In genomic region chr8:69715366-69715765, GRCm38 (mm10) we compare ENCODE assay signal across 9 mouse cellular contexts. TPM values are rescaled to one million over a fixed set of nuclear protein-coding genes. Genes with fewer than 3 reads are reported as not detected.
DNase-seq lines count a peak whose midpoint lies in the region; ATAC-seq and TF ChIP-seq lines count a peak whose summit lies in the region.
"Had no signal": no experiment of that assay in that cellular context is flagged by ENCODE, and none has a peak within 500 bp of the region (broad histone marks: within the 10 kb centered on the region; RNA-seq: fewer than 3 reads in every experiment).

No protein-coding gene starts in this region.

- ATAC-seq in forebrain, embryonic 12.5 days (ENCODE audit: low FRiP score), result no peak
- ATAC-seq in limb, embryonic 11.5 days (ENCODE audit: insufficient number of reproducible peaks, low FRiP score, low TSS enrichment, low read depth), result no peak
- no peak for ATAC-seq in neural tube, embryonic 15.5 days (ENCODE audit: low FRiP score)
- ATAC-seq in frontal cortex, adult (ENCODE audit: low TSS enrichment), result no peak

- WGBS in liver, adult 2 months, result 68% methylated on average over 6 of the region's 6 CpGs
- WGBS in forebrain, embryonic 12.5 days, result 88% methylated on average over 6 of the region's 6 CpGs
- 88% methylated on average over 6 of the region's 6 CpGs for WGBS in limb, embryonic 11.5 days
- WGBS in neural tube, embryonic 15.5 days, result 83% methylated on average over 6 of the region's 6 CpGs

- TF ChIP-seq CTCF in liver, adult 2 months (IDR thresholded peaks at IDR 0.05; ENCODE audit: low read depth, low read length), result no peak

- no peaks in the 10 kb centered on the region for H3K27me3 ChIP-seq in liver, adult 2 months (ENCODE audit: control insufficient read depth, insufficient read depth, low read length)
- H3K27me3 ChIP-seq in forebrain, embryonic 12.5 days, result no peaks in the 10 kb centered on the region
- H3K27me3 ChIP-seq in limb, embryonic 11.5 days (ENCODE audit: control insufficient read depth, insufficient read depth, low read length), result no peaks in the 10 kb centered on the region
- no peaks in the 10 kb centered on the region for H3K27me3 ChIP-seq in neural tube, embryonic 15.5 days (replicated peaks)

- no peak overlapping the region for H3K27ac ChIP-seq in liver, adult 2 months (replicated peaks; ENCODE audit: insufficient read depth, low read depth, low read length)
- no peak overlapping the region for H3K27ac ChIP-seq in forebrain, embryonic 12.5 days
- H3K27ac ChIP-seq in limb, embryonic 11.5 days (replicated peaks; ENCODE audit: low read depth, low read length), result no peak overlapping the region
- H3K27ac ChIP-seq in neural tube, embryonic 15.5 days (replicated peaks), result no peak overlapping the region

- no peaks in the 10 kb centered on the region for H3K9me3 ChIP-seq in forebrain, embryonic 12.5 days
- no peaks in the 10 kb centered on the region for H3K9me3 ChIP-seq in limb, embryonic 11.5 days (ENCODE audit: control insufficient read depth, low read length)
- no peaks in the 10 kb centered on the region for H3K9me3 ChIP-seq in neural tube, embryonic 15.5 days (replicated peaks)

- TF ChIP-seq POLR2A in liver, adult 2 months (IDR thresholded peaks at IDR 0.05; ENCODE audit: extremely low read depth, insufficient read depth, low read length), result no peak

- DNase-seq in liver, adult 2 months (ENCODE audit: extremely low read depth, low read depth, low spot score), result no peak
- no peak for DNase-seq in liver
- DNase-seq in limb, embryonic 11.5 days (ENCODE audit: low spot score), result no peak
- DNase-seq in thymus, adult 18-20 months, result no peak
- DNase-seq: lung, postnatal 14 days; thymus, postnatal 14 days had no signal

- peak overlapping the region; percentile 39 for H3K4me2 ChIP-seq in forebrain, embryonic 12.5 days
- H3K4me2 ChIP-seq in limb, embryonic 11.5 days (ENCODE audit: low read depth, severe bottlenecking), result peak overlapping the region; percentile 22
- H3K4me2 ChIP-seq in neural tube, embryonic 15.5 days, result peak overlapping the region; percentile 61

- 0 out of 2 replicates have a peak overlapping the region, but pooled peaks have one; percentile 2 for H3K9ac ChIP-seq in liver, adult 2 months (ENCODE audit: low read depth, low read length)
- peak overlapping the region; percentile 13; the same call in 1 of the 2 replicates for H3K9ac ChIP-seq in forebrain, embryonic 12.5 days
- 0 out of 2 replicates have a peak overlapping the region, but pooled peaks have one; percentile 27 for H3K9ac ChIP-seq in limb, embryonic 11.5 days (ENCODE audit: low read length)
- H3K9ac ChIP-seq in neural tube, embryonic 15.5 days (replicated peaks), result peak overlapping the region; percentile 28; the same call in 1 of the 2 replicates

- H3K79me2 ChIP-seq in liver, adult 2 months (ENCODE audit: control insufficient read depth, insufficient read depth, low read length), result peaks cover 14% of the 10 kb centered on the region; the same call in 1 of the 2 replicates

- H3K36me3 ChIP-seq in liver, adult 2 months (ENCODE audit: control insufficient read depth, insufficient read depth, low read length), result peaks cover 20% of the 10 kb centered on the region
- H3K36me3 ChIP-seq in forebrain, embryonic 12.5 days (replicated peaks), result peaks cover 28% of the 10 kb centered on the region
- no peaks in the 10 kb centered on the region for H3K36me3 ChIP-seq in limb, embryonic 11.5 days (ENCODE audit: control insufficient read depth, insufficient read depth, low read length)
- no peaks in the 10 kb centered on the region; the same call in 1 of the 2 replicates for H3K36me3 ChIP-seq in neural tube, embryonic 15.5 days

- H3K4me1 ChIP-seq in liver, adult 2 months (ENCODE audit: control insufficient read depth, insufficient read depth, low read length), result peaks cover 5% of the 10 kb centered on the region
- peaks cover 19% of the 10 kb centered on the region for H3K4me1 ChIP-seq in forebrain, embryonic 12.5 days
- peaks cover 5% of the 10 kb centered on the region for H3K4me1 ChIP-seq in limb, embryonic 11.5 days (ENCODE audit: control insufficient read depth, insufficient read depth, low read length)
- H3K4me1 ChIP-seq in neural tube, embryonic 15.5 days, result peaks cover 32% of the 10 kb centered on the region

- H3K4me3 ChIP-seq in liver, adult 2 months (ENCODE audit: insufficient read depth, low read depth, low read length), result no peak overlapping the region
- H3K4me3 ChIP-seq in forebrain, embryonic 12.5 days (replicated peaks), result peak overlapping the region; percentile 80
- H3K4me3 ChIP-seq in limb, embryonic 11.5 days (ENCODE audit: low read depth, low read length), result no peak overlapping the region; the same call in 1 of the 2 replicates
- H3K4me3 ChIP-seq in neural tube, embryonic 15.5 days (replicated peaks), result peak overlapping the region; percentile 88

RNA-seq across cellular contexts. Expression of gene Zfp869, which starts 4.8 kb away (rescaled TPM):
- 14.0 and 17.4 TPM in 2 replicates for total RNA-seq in liver, adult 2 months (2014; rRNA removed)
- polyA plus RNA-seq in liver, adult 2 months (2012; rRNA removed), result 1.2 and 1.8 TPM in 2 replicates
- polyA plus RNA-seq in forebrain, embryonic 12.5 days (2016; fragmentation: Nextera tagmentation; extraction: Ambion mirVana), result 32.1 and 32.3 TPM in 2 replicates
- 36.5 and 37.0 TPM in 2 replicates for polyA plus RNA-seq in limb, embryonic 11.5 days (2014; fragmentation: Nextera tagmentation; extraction: Ambion mirVana)
- polyA plus RNA-seq in neural tube, embryonic 15.5 days (2015; fragmentation: Nextera tagmentation; extraction: Ambion mirVana), result 23.9 and 25.2 TPM in 2 replicates

RNA-seq across cellular contexts. Expression of gene Zfp963, which starts 34.4 kb away (rescaled TPM):
- 4.0 and 4.1 TPM in 2 replicates for total RNA-seq in liver, adult 2 months (2014; rRNA removed)
- polyA plus RNA-seq in liver, adult 2 months (2012; rRNA removed), result 1.4 and 1.7 TPM in 2 replicates
- polyA plus RNA-seq in forebrain, embryonic 12.5 days (2016; fragmentation: Nextera tagmentation; extraction: Ambion mirVana), result 7.7 and 7.8 TPM in 2 replicates
- 6.0 and 6.1 TPM in 2 replicates for polyA plus RNA-seq in limb, embryonic 11.5 days (2014; fragmentation: Nextera tagmentation; extraction: Ambion mirVana)
- 6.7 and 8.1 TPM in 2 replicates for polyA plus RNA-seq in neural tube, embryonic 15.5 days (2015; fragmentation: Nextera tagmentation; extraction: Ambion mirVana)

RNA-seq across cellular contexts. Expression of gene Gm20422, which starts 59.3 kb away (rescaled TPM):
- total RNA-seq in liver, adult 2 months (2014; rRNA removed), result not detected in 2 replicates
- polyA plus RNA-seq in liver, adult 2 months (2012; rRNA removed), result not detected in 2 replicates
- 0.42 TPM in 1 of 2 replicates, not detected in the other for polyA plus RNA-seq in forebrain, embryonic 12.5 days (2016; fragmentation: Nextera tagmentation; extraction: Ambion mirVana)
- 1.8 TPM in 1 of 2 replicates, not detected in the other for polyA plus RNA-seq in limb, embryonic 11.5 days (2014; fragmentation: Nextera tagmentation; extraction: Ambion mirVana)
- polyA plus RNA-seq in neural tube, embryonic 15.5 days (2015; fragmentation: Nextera tagmentation; extraction: Ambion mirVana), result 2.2 TPM in 1 of 2 replicates, not detected in the other

Comparison
In these comparisons a context has a peak if more than half of its experiments do, and no peak if none do; other contexts are left out.
1. H3K4me3 ChIP-seq: peak in forebrain, embryonic 12.5 days (single experiment) and neural tube, embryonic 15.5 days (single experiment); none in liver, adult 2 months (single experiment) and limb, embryonic 11.5 days (single experiment).
2. Peak in every context shown above with its lines, with median percentiles within 50 percentile points of each other: H3K9ac ChIP-seq and H3K4me2 ChIP-seq.